Mouse (Mus musculus) Patski (cell line): Measurements from ENCODE around the gene Cmtm5. TPM values are rescaled to one million over a fixed set of nuclear protein-coding genes. Genes with fewer than 3 reads are reported as not detected.
"Not testable (repeated sequence)": the region's sequence is repeated elsewhere in the genome, so short reads cannot be mapped to it uniquely, and the experiment has no call there.

Experiments used
- ATAC-seq: fragments of 100-300 bp; one replicate; pipeline ENCODE4 v1.8.0; 2021
- CTCF ChIA-PET: fragments of 350-600 bp; sonication (Branson Sonifier 250); formaldehyde crosslinking; loops from one replicate; lab custom pipeline; 2022; ENCODE audit warnings: inconsistent platforms; lab: Charles Lee
- POLR2A ChIA-PET: fragments of 350-600 bp; sonication (Branson Sonifier 250); formaldehyde crosslinking; loops from one replicate; lab custom pipeline; 2022; ENCODE audit warnings: antibody characterized with exemption, inconsistent platforms; lab: Charles Lee
- DNase-seq: peaks from one replicate; pipeline ENCODE4 v3.0.0-alpha.2; 2011; ENCODE audit warnings: low read depth, low spot score
- H3K27me3 ChIP-seq: fragments of 371-371 bp; one replicate; pipeline ENCODE4 v1.5.1; 2021
- CTCF ChIP-seq: fragments of 100-300 bp; IDR thresholded peaks from one replicate; pipeline ENCODE4 v1.5.1; 2021
- in situ Hi-C: fragments of 300-500 bp; cut with MboI; formaldehyde crosslinking; loops from 3 replicates; pipeline ENCODE4 v1.11.1; 2018; ENCODE audit warnings: low pct_unique_long_range_greater_than_20kb, mixed read lengths
- polyA plus RNA-seq: library from polyadenylated mRNA; unstranded; gene quantifications from one replicate; pipeline ENCODE4 v1.2.3, GENCODE M21; 2021

Gene Cmtm5
- polyA plus RNA-seq, 1 experiment from 2014 or later = not detected

DNA sequence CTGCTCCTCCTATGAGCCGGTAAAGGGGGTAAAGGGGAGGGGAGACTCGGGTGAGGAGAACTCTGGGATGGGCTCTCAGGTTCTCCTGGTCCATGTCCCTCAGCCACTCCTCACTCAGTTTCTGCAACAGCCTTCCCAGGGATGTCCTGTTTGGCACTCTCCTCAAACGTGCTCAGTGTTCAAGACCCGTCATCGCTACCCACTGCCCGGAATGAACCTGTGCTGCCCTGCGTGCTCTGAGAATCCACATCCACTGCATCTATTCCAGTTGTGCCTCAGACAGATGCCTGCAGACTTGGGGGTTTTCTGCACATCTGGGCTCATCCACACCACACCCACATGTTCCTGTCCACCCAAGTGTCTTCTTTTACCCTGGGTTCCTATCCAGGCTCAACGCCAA is 6.4 kb downstream of the Cmtm5 start:
- DNase-seq = no peak
- POLR2A ChIA-PET = no interaction called here
- no peaks in the 10 kb centered on the region for H3K27me3 ChIP-seq
- in situ Hi-C loops = no loop called here
- no peak for TF ChIP-seq CTCF
- CTCF ChIA-PET = no interaction called here
- ATAC-seq = no peak

DNA sequence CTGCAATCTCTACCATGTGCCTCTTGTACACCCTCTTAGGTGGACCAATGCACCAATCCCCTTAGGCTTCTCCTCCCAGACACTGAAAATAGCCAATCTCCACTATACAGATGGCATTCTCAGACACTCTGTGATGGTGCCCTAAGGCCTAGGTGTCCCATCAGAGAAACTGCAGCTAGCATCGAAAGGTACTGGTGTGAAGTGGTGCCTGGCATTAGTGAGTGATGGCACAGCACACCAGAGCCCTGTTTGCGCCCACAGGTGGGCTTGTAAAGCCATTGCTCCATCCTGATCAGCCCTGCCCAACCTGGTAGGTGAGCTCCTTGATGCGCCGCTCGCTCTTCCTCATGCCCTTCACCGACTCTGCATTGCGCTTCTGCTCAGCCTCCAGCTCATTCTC is 7.9 kb downstream of the Cmtm5 start:
- ChIA-PET POLR2A (no interaction called here), CTCF (no interaction called here)
- in situ Hi-C loops = no loop called here
- DNase-seq (no peak), ATAC-seq (no peak)
- TF ChIP-seq CTCF = no peak
- no peaks in the 10 kb centered on the region for H3K27me3 ChIP-seq

DNA sequence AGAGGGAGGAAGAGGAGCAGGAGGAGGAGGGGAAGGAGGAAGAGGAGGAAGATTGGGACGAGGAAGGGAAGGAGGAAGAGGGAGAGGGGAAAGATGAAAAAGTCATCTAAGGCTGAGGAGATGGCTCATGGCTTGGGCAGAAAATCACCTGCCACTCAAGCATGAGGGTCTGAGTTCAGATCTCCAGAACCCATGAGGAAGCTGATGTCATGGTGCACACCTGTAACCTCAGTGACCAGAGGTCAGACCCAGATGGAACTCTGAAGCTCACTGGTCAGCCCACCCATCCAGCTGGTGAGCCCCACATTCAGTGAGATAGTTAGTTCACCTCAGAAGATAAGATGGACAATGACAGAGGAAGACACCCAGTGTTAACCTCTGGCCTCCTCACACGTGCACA is 8.9 kb downstream of the Cmtm5 start:
- no peak for TF ChIP-seq CTCF
- ChIA-PET POLR2A (no interaction called here), CTCF (no interaction called here)
- ATAC-seq = no peak
- DNase-seq = no peak
- in situ Hi-C loops = no loop called here
- no peaks in the 10 kb centered on the region for H3K27me3 ChIP-seq

DNA sequence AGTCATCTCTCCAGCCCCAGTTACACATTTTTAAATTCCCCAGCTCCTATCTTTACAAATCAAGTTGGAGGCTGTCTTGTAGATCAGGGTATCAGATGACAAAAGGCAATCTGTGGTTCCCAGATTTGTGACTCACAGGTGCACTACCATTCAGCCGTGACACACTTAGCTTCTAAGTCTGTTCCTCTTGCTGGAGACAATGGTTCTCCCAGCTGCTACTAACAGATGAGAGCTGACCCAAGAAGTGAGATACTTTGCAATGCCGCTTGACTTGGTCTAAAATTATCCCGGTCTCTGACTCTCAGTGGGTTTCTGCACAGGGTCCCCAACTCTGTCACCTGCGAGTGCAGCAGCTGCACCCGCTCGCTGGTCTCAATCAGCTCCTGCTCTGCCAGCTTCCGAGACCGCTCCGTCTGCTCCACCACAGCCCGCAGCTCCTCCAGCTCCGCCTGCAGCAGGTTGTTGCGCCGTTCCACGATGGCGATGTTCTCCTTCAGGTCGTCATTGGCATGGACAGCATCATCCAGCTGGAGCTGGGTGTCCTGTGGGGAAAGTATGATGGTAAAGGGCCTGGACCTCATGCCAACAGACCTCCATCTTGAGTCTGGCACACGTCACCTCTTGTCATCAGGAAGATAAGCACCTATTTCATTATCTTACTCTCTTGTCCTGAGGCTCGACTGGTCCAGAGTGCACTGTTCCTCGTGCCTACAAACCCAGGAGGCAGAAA is 10.1 kb downstream of the Cmtm5 start:
- ATAC-seq (no peak), DNase-seq (no peak)
- ChIA-PET CTCF (interaction anchor here (0.9 kb wide), 1 partner anchor 13 kb away, joined by 3 read pairs; no protein-coding TSS in a partner anchor), POLR2A (no interaction called here)
- H3K27me3 ChIP-seq = no peaks in the 10 kb centered on the region
- in situ Hi-C loops = no loop called here
- no peak for TF ChIP-seq CTCF

DNA sequence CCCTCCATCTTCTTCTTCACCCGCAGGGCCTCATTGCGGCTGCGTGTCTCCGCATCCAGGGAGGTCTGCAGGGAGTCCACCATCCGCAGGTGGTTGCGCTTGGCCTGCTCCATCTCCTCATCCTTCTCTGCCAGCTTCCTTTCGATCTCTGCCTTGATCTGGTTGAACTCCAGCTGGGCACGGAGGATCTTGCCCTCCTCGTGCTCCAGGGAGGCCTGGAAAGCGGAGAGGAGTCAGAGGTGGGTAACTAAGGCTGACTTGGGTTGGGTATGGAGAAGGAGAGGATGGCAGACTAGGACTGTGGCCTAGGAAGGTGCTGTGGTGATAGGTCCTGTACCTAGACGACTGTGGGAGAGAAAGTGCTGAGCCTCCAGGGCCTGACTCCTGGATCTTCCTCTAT is 10.9 kb downstream of the Cmtm5 start:
- POLR2A ChIA-PET, CTCF ChIA-PET, ATAC-seq, H3K27me3 ChIP-seq, DNase-seq, in situ Hi-C loops: not testable (repeated sequence)

DNA sequence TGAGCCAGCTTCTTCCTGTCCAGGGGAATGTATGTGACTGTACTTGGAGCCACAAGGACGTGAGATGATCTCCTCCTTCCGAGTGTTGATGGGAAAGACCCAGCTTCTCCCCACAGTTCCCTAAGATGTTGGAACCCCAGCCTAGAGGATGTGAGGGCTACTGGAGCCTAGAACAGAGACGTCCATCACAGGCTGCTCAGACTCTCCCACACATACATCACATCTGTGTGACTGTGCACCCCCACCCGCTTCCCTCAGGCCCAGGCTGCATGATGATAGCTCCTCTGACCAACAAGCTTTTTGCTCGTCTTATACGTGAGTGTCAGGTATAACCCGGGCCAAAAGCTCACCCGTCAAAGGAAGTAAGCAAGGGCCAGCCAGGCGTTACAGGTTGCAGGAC is 12.7 kb downstream of the Cmtm5 start:
- H3K27me3 ChIP-seq = peaks cover 12% of the 10 kb centered on the region
- ChIA-PET POLR2A (no interaction called here), CTCF (interaction anchor here (0.7 to 2.0 kb wide), 3 partner anchors 23 to 99 kb away, joined by 3 to 6 read pairs (median 3); no protein-coding TSS in a partner anchor)
- in situ Hi-C loops = no loop called here
- no peak for TF ChIP-seq CTCF
- no peak for DNase-seq
- no peak for ATAC-seq

DNA sequence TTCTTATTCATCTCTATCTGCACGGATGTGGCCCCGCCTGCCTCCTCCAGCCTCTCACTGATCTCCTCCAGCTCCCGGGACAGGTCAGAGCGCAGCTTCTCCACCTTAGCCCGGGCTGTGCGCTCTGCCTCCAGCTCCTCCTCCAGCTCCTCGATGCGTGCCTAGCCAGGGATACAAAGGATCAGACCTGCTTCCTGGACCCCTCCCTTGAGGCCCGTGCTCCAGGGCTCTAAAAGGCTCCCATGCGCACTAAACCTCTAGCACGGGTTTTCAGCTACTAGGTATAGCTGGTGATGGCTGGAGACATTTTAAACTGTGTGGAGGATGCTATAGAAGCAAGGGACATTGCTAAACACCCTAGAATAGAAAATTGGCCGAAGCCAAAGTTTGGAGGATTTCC is 14.4 kb downstream of the Cmtm5 start:
- CTCF ChIA-PET = interaction anchor here (1.4 kb wide), 1 partner anchor 11 kb away, joined by 5 read pairs; no protein-coding TSS in a partner anchor
- in situ Hi-C loops = no loop called here
- POLR2A ChIA-PET = no interaction called here
- no peak for DNase-seq
- TF ChIP-seq CTCF = no peak
- ATAC-seq = no peak
- peaks cover 12% of the 10 kb centered on the region for H3K27me3 ChIP-seq

DNA sequence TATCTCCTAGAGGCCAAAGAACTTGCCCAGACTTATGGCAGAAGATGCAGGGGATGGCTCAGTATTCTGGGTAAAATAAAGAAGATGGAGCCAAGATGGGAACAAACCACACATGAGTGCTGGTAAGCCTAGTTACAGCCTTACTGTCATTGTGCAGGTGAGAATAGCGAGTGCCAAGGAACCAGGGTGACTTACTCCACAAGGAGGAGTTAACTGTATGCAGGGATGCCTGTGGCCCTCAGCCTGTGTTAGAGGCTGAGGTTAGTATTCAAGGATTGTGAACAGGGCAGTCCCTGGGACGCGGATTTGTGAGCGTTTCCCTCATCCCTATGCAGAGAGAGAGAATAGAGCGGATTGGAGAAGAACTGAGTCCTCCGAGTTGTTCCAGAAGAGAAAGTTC is 15.5 kb downstream of the Cmtm5 start:
- TF ChIP-seq CTCF = no peak
- DNase-seq (no peak), ATAC-seq (no peak)
- CTCF ChIA-PET = no interaction called here
- POLR2A ChIA-PET = no interaction called here
- in situ Hi-C loops = no loop called here
- peaks cover 12% of the 10 kb centered on the region for H3K27me3 ChIP-seq

DNA sequence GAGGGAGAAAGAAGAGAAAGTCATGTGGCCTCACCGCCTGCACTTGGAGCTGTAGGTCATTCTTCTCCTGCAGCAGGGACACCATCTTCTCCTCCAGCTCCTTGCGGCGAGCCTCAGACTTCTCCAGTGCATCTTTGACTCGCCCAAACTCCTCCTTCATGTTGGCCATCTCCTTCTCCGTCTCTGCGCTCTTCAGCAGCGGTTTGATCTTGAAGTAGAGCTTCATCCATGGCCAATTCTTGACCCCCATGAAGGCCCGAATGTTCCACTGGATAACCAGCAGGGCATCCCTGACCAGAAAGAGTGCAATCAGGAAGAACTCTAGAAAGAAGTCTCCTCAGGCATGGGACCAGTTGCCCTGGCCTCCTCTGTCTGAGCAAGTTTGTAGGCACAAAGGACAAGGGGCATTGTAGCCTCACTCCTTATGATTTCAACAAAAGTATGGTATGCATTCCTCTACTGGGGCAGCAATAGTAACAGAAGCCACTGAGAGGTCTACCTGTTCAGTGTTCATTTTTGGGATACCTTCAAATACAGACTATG is 17.7 kb downstream of the Cmtm5 start:
- TF ChIP-seq CTCF = no peak
- ATAC-seq (no peak), DNase-seq (no peak)
- ChIA-PET POLR2A (no interaction called here), CTCF (no interaction called here)
- peaks cover 12% of the 10 kb centered on the region for H3K27me3 ChIP-seq
- in situ Hi-C loops = no loop called here

DNA sequence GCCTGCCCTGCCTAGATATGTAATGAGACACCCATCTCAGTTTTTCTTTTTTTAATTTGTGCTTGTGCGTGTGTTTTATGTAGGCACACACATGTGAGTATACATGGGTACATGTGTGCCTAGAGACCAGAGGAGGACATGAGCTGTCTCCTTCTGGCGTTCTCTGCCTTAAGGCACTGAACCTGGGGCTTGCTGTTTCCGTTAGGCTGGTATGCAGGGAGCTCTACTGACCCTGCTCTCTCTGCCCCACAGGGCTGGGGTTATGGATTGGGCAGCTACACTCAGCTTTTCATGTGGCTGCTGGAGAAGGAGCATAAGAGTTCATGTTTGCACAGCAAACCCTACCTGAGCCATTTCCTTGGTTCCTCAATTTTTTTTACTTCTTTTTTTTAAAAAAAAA is 18.4 kb downstream of the Cmtm5 start:
- TF ChIP-seq CTCF = no peak
- H3K27me3 ChIP-seq = peaks cover 12% of the 10 kb centered on the region
- ChIA-PET POLR2A (no interaction called here), CTCF (no interaction called here)
- ATAC-seq = no peak
- in situ Hi-C loops = no loop called here
- DNase-seq = no peak

DNA sequence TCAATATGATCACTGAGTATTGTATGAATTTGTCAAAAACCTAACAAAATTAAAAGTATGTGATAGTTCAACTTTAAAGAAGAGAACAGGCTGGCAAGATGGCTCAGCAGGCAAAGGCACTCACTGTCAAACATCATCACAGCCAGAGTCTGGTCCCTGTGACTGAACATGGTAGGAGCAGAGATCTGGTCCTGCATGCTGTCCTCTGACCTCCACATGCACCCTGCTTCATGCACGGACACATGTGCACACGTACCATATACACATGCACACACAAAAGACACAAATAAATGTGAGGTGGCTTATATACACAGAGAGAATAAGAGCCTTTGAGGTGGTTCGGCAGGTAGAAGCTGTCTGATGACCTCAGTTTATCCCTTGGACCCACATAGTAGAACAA is 19.4 kb downstream of the Cmtm5 start:
- CTCF ChIA-PET = no interaction called here
- no peak for DNase-seq
- ATAC-seq = no peak
- peaks cover 12% of the 10 kb centered on the region for H3K27me3 ChIP-seq
- TF ChIP-seq CTCF = no peak
- POLR2A ChIA-PET = no interaction called here
- in situ Hi-C loops = no loop called here
